Comparison of ENCODE assay signal across 8 mouse cellular contexts in the genomic region with DNA sequence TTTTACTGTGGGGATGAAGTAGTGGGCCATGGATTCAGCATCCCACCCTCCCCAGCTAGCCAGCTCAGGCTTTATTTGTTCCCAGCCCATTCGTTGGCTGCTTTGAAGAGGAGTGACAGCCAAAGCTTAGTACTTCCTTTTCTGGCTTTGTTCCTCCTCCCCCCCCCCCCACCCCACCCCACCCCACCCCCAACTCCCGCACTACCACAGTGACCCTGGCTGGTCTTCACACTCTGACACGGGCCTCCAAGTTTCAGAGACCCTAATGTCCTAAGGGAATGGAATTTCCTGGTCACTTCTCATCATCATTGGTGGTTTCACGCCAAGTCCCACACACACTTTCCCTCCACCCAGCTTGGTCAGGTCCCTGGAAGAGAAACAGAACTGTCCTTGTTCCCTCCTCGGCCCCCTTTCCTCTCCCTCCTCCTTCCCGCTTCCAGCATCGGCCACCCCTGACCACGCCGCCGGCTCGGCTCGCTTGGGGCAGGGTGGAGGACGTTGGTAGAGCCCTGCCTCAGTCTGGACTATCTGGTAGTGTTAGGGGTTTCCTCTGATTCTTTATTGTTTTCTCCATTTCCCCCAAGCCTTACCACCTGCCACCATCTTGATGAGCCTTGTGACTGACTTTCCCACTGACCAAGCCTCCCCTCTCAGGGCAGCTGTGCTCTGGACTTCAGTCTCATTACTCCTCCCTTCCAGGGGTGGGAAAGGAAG. TPM values are rescaled to one million over a fixed set of nuclear protein-coding genes. Genes with fewer than 3 reads are reported as not detected.
A peak's percentile ranks its signal among the peaks of the same experiment; 100 is the strongest.
DNase-seq lines count a peak whose midpoint lies in the region; ATAC-seq lines count a peak whose summit lies in the region.

No protein-coding gene starts in this region.

- WGBS in heart, embryonic 11.5 days (ENCODE audit: insufficient replicate concordance) = 4% methylated on average over 13 of the region's 13 CpGs
- 2% methylated on average over 13 of the region's 13 CpGs for WGBS in kidney, embryonic 15.5 days
- 0% methylated on average over 13 of the region's 13 CpGs for WGBS in midbrain, embryonic 16.5 days
- 0% methylated on average over 13 of the region's 13 CpGs for WGBS in stomach, embryonic 16.5 days

- no peak for ATAC-seq in heart, embryonic 11.5 days (replicated peaks; ENCODE audit: insufficient number of reproducible peaks, low FRiP score, low TSS enrichment)
- ATAC-seq in kidney, embryonic 15.5 days (replicated peaks; ENCODE audit: low FRiP score) = peak; percentile 12
- no peak for ATAC-seq in midbrain, embryonic 16.5 days
- peak; percentile 27; the same call in 1 of the 2 replicates for ATAC-seq in stomach, embryonic 16.5 days (ENCODE audit: insufficient read depth, low FRiP score)

- no peaks in the 10 kb centered on the region for H3K27me3 ChIP-seq in heart, embryonic 11.5 days (ENCODE audit: control insufficient read depth, insufficient read depth, low read length)
- no peaks in the 10 kb centered on the region for H3K27me3 ChIP-seq in kidney, embryonic 15.5 days
- H3K27me3 ChIP-seq in midbrain, embryonic 16.5 days (ENCODE audit: control insufficient read depth, insufficient read depth, low read depth, low read length) = no peaks in the 10 kb centered on the region
- H3K27me3 ChIP-seq in stomach, embryonic 16.5 days (ENCODE audit: control insufficient read depth, insufficient read depth, low read length) = no peaks in the 10 kb centered on the region

- H3K4me1 ChIP-seq in heart, embryonic 11.5 days (ENCODE audit: control insufficient read depth, insufficient read depth, low read length) = peaks cover 35% of the 10 kb centered on the region
- peaks cover 59% of the 10 kb centered on the region for H3K4me1 ChIP-seq in kidney, embryonic 15.5 days
- H3K4me1 ChIP-seq in midbrain, embryonic 16.5 days (ENCODE audit: control insufficient read depth, insufficient read depth, low read length) = peaks cover 30% of the 10 kb centered on the region
- peaks cover 38% of the 10 kb centered on the region for H3K4me1 ChIP-seq in stomach, embryonic 16.5 days (ENCODE audit: control insufficient read depth, insufficient read depth, low read length)

- H3K4me2 ChIP-seq in heart, embryonic 11.5 days = peak overlapping the region; percentile 96
- peak overlapping the region; percentile 64 for H3K4me2 ChIP-seq in kidney, embryonic 15.5 days
- peak overlapping the region; percentile 89 for H3K4me2 ChIP-seq in midbrain, embryonic 16.5 days (ENCODE audit: low read length)
- H3K4me2 ChIP-seq in stomach, embryonic 16.5 days (ENCODE audit: low read depth, low read length) = peak overlapping the region; percentile 88

- H3K27ac ChIP-seq in heart, embryonic 11.5 days (ENCODE audit: low read depth, low read length) = peak overlapping the region; percentile 97
- peak overlapping the region; percentile 94 for H3K27ac ChIP-seq in kidney, embryonic 15.5 days
- peak overlapping the region; percentile 98 for H3K27ac ChIP-seq in midbrain, embryonic 16.5 days (ENCODE audit: low read length)
- H3K27ac ChIP-seq in stomach, embryonic 16.5 days (ENCODE audit: low read length) = peak overlapping the region; percentile 99

- H3K36me3 ChIP-seq in heart, embryonic 11.5 days (ENCODE audit: control insufficient read depth, insufficient read depth, low read length) = peaks cover 34% of the 10 kb centered on the region
- peaks cover 50% of the 10 kb centered on the region for H3K36me3 ChIP-seq in kidney, embryonic 15.5 days
- H3K36me3 ChIP-seq in midbrain, embryonic 16.5 days (ENCODE audit: control insufficient read depth, insufficient read depth, low read length) = peaks cover 30% of the 10 kb centered on the region
- H3K36me3 ChIP-seq in stomach, embryonic 16.5 days (ENCODE audit: control insufficient read depth, insufficient read depth, low read length) = peaks cover 30% of the 10 kb centered on the region

- no peaks in the 10 kb centered on the region for H3K9me3 ChIP-seq in heart, embryonic 11.5 days (replicated peaks; ENCODE audit: control insufficient read depth, low read length)
- no peaks in the 10 kb centered on the region for H3K9me3 ChIP-seq in kidney, embryonic 15.5 days (replicated peaks)
- no peaks in the 10 kb centered on the region for H3K9me3 ChIP-seq in midbrain, embryonic 16.5 days (replicated peaks; ENCODE audit: control insufficient read depth, low read length, poor library complexity, severe bottlenecking)
- no peaks in the 10 kb centered on the region for H3K9me3 ChIP-seq in stomach, embryonic 16.5 days (replicated peaks; ENCODE audit: control insufficient read depth, low read length)

- DNase-seq in gastrocnemius, adult 18-20 months (ENCODE audit: low spot score) = peak; percentile 54
- no peak for DNase-seq in gastrocnemius, adult 8-10 months (ENCODE audit: low spot score in 2 of 2)
- DNase-seq in embryo, embryonic 10.5 days (ENCODE audit: low spot score) = peak; percentile 61
- DNase-seq in liver = peak; percentile 58

- H3K9ac ChIP-seq in heart, embryonic 11.5 days (ENCODE audit: low read depth, low read length) = peak overlapping the region; percentile 95
- H3K9ac ChIP-seq in kidney, embryonic 15.5 days = peak overlapping the region; percentile 90
- peak overlapping the region; percentile 90 for H3K9ac ChIP-seq in midbrain, embryonic 16.5 days (ENCODE audit: low read depth, low read length)
- peak overlapping the region; percentile 98 for H3K9ac ChIP-seq in stomach, embryonic 16.5 days (ENCODE audit: low read length)

- peak overlapping the region; percentile 92 for H3K4me3 ChIP-seq in heart, embryonic 11.5 days (ENCODE audit: low read depth, low read length)
- peak overlapping the region; percentile 74 for H3K4me3 ChIP-seq in kidney, embryonic 15.5 days (replicated peaks)
- H3K4me3 ChIP-seq in midbrain, embryonic 16.5 days (ENCODE audit: low read depth, low read length) = peak overlapping the region; percentile 84
- peak overlapping the region; percentile 89 for H3K4me3 ChIP-seq in stomach, embryonic 16.5 days (replicated peaks; ENCODE audit: low read length)

RNA-seq across cellular contexts. Expression of gene Cdc42se1, which starts 1.4 kb away (rescaled TPM):
- 10 to 100 TPM; 12.4 to 17.1 TPM for total RNA-seq in gastrocnemius, adult 18-20 months (2021)
- 10 to 100 TPM; 13.7 to 18.3 (median 15.0) TPM for total RNA-seq in gastrocnemius, adult 8-10 months (2022)
- 62.3 and 68.9 TPM in 2 replicates for polyA plus RNA-seq in heart, embryonic 11.5 days (2014; fragmentation: Nextera tagmentation; extraction: Ambion mirVana)
- 87.4 and 92.0 TPM in 2 replicates for polyA plus RNA-seq in kidney, embryonic 15.5 days (2015; fragmentation: Nextera tagmentation; extraction: Ambion mirVana)
- 46.6 and 50.9 TPM in 2 replicates for polyA plus RNA-seq in midbrain, embryonic 16.5 days (2015; fragmentation: Nextera tagmentation; extraction: Ambion mirVana)
- 105 and 118 TPM in 2 replicates for polyA plus RNA-seq in stomach, embryonic 16.5 days (2015; fragmentation: Nextera tagmentation; extraction: Ambion mirVana)

RNA-seq across cellular contexts. Expression of gene Mllt11, which starts 2.0 kb away (rescaled TPM):
- 10 to 100 TPM; 69.8 to 83.1 TPM for total RNA-seq in gastrocnemius, adult 18-20 months (2021)
- total RNA-seq in gastrocnemius, adult 8-10 months (2022) = 100 to 1,000 TPM in 1 of 4 experiments, 10 to 100 TPM in 3; 69.6 to 108 (median 87.4) TPM
- polyA plus RNA-seq in heart, embryonic 11.5 days (2014; fragmentation: Nextera tagmentation; extraction: Ambion mirVana) = 16.4 and 21.0 TPM in 2 replicates
- polyA plus RNA-seq in kidney, embryonic 15.5 days (2015; fragmentation: Nextera tagmentation; extraction: Ambion mirVana) = 12.9 and 16.0 TPM in 2 replicates
- 336 and 438 TPM in 2 replicates for polyA plus RNA-seq in midbrain, embryonic 16.5 days (2015; fragmentation: Nextera tagmentation; extraction: Ambion mirVana)
- 16.2 and 16.6 TPM in 2 replicates for polyA plus RNA-seq in stomach, embryonic 16.5 days (2015; fragmentation: Nextera tagmentation; extraction: Ambion mirVana)

RNA-seq across cellular contexts. Expression of gene Gm128, which starts 11.5 kb away (rescaled TPM):
- total RNA-seq in gastrocnemius, adult 18-20 months (2021) = not detected
- total RNA-seq in gastrocnemius, adult 8-10 months (2022) = not detected
- 0.30 and 0.62 TPM in 2 replicates for polyA plus RNA-seq in heart, embryonic 11.5 days (2014; fragmentation: Nextera tagmentation; extraction: Ambion mirVana)
- 0.50 and 0.53 TPM in 2 replicates for polyA plus RNA-seq in kidney, embryonic 15.5 days (2015; fragmentation: Nextera tagmentation; extraction: Ambion mirVana)
- 0.21 and 0.24 TPM in 2 replicates for polyA plus RNA-seq in midbrain, embryonic 16.5 days (2015; fragmentation: Nextera tagmentation; extraction: Ambion mirVana)
- polyA plus RNA-seq in stomach, embryonic 16.5 days (2015; fragmentation: Nextera tagmentation; extraction: Ambion mirVana) = 0.25 and 0.52 TPM in 2 replicates

RNA-seq across cellular contexts. Expression of gene Gabpb2, which starts 12.2 kb away (rescaled TPM):
- 10 to 100 TPM in 1 of 2 experiments, 1 to 10 TPM in 1; 7.1 to 10.0 TPM for total RNA-seq in gastrocnemius, adult 18-20 months (2021)
- 1 to 10 TPM; 7.2 to 9.1 (median 7.6) TPM for total RNA-seq in gastrocnemius, adult 8-10 months (2022)
- polyA plus RNA-seq in heart, embryonic 11.5 days (2014; fragmentation: Nextera tagmentation; extraction: Ambion mirVana) = 5.4 and 7.2 TPM in 2 replicates
- polyA plus RNA-seq in kidney, embryonic 15.5 days (2015; fragmentation: Nextera tagmentation; extraction: Ambion mirVana) = 10.0 and 10.6 TPM in 2 replicates
- polyA plus RNA-seq in midbrain, embryonic 16.5 days (2015; fragmentation: Nextera tagmentation; extraction: Ambion mirVana) = 2.4 and 3.0 TPM in 2 replicates
- 10.9 and 11.5 TPM in 2 replicates for polyA plus RNA-seq in stomach, embryonic 16.5 days (2015; fragmentation: Nextera tagmentation; extraction: Ambion mirVana)

RNA-seq across cellular contexts. Expression of gene Bnipl, which starts 21.1 kb away (rescaled TPM):
- total RNA-seq in gastrocnemius, adult 18-20 months (2021) = not detected
- total RNA-seq in gastrocnemius, adult 8-10 months (2022) = not detected
- not detected in 2 replicates for polyA plus RNA-seq in heart, embryonic 11.5 days (2014; fragmentation: Nextera tagmentation; extraction: Ambion mirVana)
- 1.2 and 1.4 TPM in 2 replicates for polyA plus RNA-seq in kidney, embryonic 15.5 days (2015; fragmentation: Nextera tagmentation; extraction: Ambion mirVana)
- 0.30 TPM in 1 of 2 replicates, not detected in the other for polyA plus RNA-seq in midbrain, embryonic 16.5 days (2015; fragmentation: Nextera tagmentation; extraction: Ambion mirVana)
- polyA plus RNA-seq in stomach, embryonic 16.5 days (2015; fragmentation: Nextera tagmentation; extraction: Ambion mirVana) = 9.2 and 11.6 TPM in 2 replicates

Comparison
In these comparisons a context has a peak if more than half of its experiments do, and no peak if none do; other contexts are left out.
1. DNase-seq: peak in gastrocnemius, adult 18-20 months (single experiment), embryo, embryonic 10.5 days (single experiment) and liver (single experiment); none in gastrocnemius, adult 8-10 months (0 of 2).
2. ATAC-seq: peak in kidney, embryonic 15.5 days (single experiment) and stomach, embryonic 16.5 days (single experiment); none in heart, embryonic 11.5 days (single experiment) and midbrain, embryonic 16.5 days (single experiment).
3. RNA of gene Mllt11, which starts 2.0 kb away (polyA plus RNA-seq): 336 to 438 TPM in midbrain, embryonic 16.5 days; 16.4 to 21.0 TPM in heart, embryonic 11.5 days, 16.2 to 16.6 TPM in stomach, embryonic 16.5 days and 12.9 to 16.0 TPM in kidney, embryonic 15.5 days; every median in the first group is over 10 times any median in the second.
4. Peak in every context shown above with its lines, with median percentiles within 50 percentile points of each other: H3K27ac ChIP-seq, H3K4me2 ChIP-seq, H3K4me3 ChIP-seq and H3K9ac ChIP-seq.